Mouse (Mus musculus): ENCODE results near the gene Hint3. TPM values are rescaled to one million over a fixed set of nuclear protein-coding genes. Genes with fewer than 3 reads are reported as not detected.

The Hint3 gene
- polyA plus RNA-seq, 1 experiment from 2014 or later = 25.4 TPM

- H3K36me3 ChIP-seq (ENCODE audit: control insufficient read depth, insufficient read depth, low read length) = no peaks in the 10 kb centered on the region
- peak overlapping the region; percentile 93 for H3K27ac ChIP-seq (ENCODE audit: low read length)
- peak overlapping the region; percentile 65 for H3K4me3 ChIP-seq (ENCODE audit: low read depth, low read length)
- WGBS = 2% methylated on average over 49 of the region's 49 CpGs
- ATAC-seq (ENCODE audit: insufficient number of reproducible peaks, insufficient read depth, low FRiP score, low read depth) = peak; percentile 100
- H3K4me2 ChIP-seq (replicated peaks; ENCODE audit: low read depth, low read length) = peak overlapping the region; percentile 79
- H3K9ac ChIP-seq (replicated peaks; ENCODE audit: low read depth, low read length) = peak overlapping the region; percentile 47
- no peaks in the 10 kb centered on the region for H3K4me1 ChIP-seq (ENCODE audit: control insufficient read depth, insufficient read depth, low read length)
- H3K9me3 ChIP-seq (ENCODE audit: control insufficient read depth, low read depth, low read length) = no peaks in the 10 kb centered on the region
- H3K27me3 ChIP-seq (ENCODE audit: control insufficient read depth, insufficient read depth, low read length) = no peaks in the 10 kb centered on the region
These were observed 11.1 kb downstream of the Hint3 start for GRCm38 (mm10) chr10:30618091-30618917.

DNA sequence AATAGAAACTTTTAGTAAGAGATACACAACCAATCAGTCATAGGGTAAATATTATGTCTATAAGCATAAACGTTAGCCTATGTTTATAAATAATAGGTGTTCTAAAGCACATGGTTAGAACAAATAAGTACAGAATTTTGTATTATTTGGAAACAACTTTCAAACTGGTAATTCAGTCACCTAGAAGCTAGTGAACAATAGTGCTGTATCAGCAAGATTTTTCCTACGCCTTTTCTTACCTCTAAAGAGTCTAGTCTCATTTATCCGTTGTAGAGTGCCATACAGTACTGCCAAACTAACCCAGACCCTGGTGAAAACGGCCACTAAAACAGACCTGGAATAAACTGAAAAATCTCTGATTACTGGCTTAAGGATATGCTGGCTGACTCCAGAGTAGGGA is 16.4 kb downstream of the Hint3 start:
- no peaks in the 10 kb centered on the region for H3K4me1 ChIP-seq (ENCODE audit: control insufficient read depth, insufficient read depth, low read length)
- no peak overlapping the region for H3K27ac ChIP-seq (ENCODE audit: low read length)
- H3K27me3 ChIP-seq (ENCODE audit: control insufficient read depth, insufficient read depth, low read length) = no peaks in the 10 kb centered on the region
- peaks cover 8% of the 10 kb centered on the region; the same call in 1 of the 2 replicates for H3K36me3 ChIP-seq (ENCODE audit: control insufficient read depth, insufficient read depth, low read length)
- 83% methylated on average over 4 of the region's 4 CpGs for WGBS
- no peak for ATAC-seq (ENCODE audit: insufficient number of reproducible peaks, insufficient read depth, low FRiP score, low read depth)
- no peak overlapping the region for H3K4me3 ChIP-seq (ENCODE audit: low read depth, low read length)
- H3K9me3 ChIP-seq (ENCODE audit: control insufficient read depth, low read depth, low read length) = no peaks in the 10 kb centered on the region
- H3K9ac ChIP-seq (replicated peaks; ENCODE audit: low read depth, low read length) = no peak overlapping the region
- no peak overlapping the region for H3K4me2 ChIP-seq (replicated peaks; ENCODE audit: low read depth, low read length)

- Histone ChIP-seq H3K4me1 (ENCODE audit: control insufficient read depth, insufficient read depth, low read length) (no peaks in the 10 kb centered on the region), H3K9ac (replicated peaks; ENCODE audit: low read depth, low read length) (no peak overlapping the region), H3K4me2 (replicated peaks; ENCODE audit: low read depth, low read length) (no peak overlapping the region), H3K27me3 (ENCODE audit: control insufficient read depth, insufficient read depth, low read length) (no peaks in the 10 kb centered on the region), H3K4me3 (ENCODE audit: low read depth, low read length) (no peak overlapping the region), H3K36me3 (ENCODE audit: control insufficient read depth, insufficient read depth, low read length) (peaks cover 8% of the 10 kb centered on the region; the same call in 1 of the 2 replicates), H3K9me3 (ENCODE audit: control insufficient read depth, low read depth, low read length) (no peaks in the 10 kb centered on the region), H3K27ac (ENCODE audit: low read length) (no peak overlapping the region)
- no peak for ATAC-seq (ENCODE audit: insufficient number of reproducible peaks, insufficient read depth, low FRiP score, low read depth)
These were observed 19.8 kb downstream of the Hint3 start for GRCm38 (mm10) chr10:30609614-30610013.

GRCm38 (mm10) chr10:30608109-30608508 is 21.3 kb downstream of the Hint3 start:
- no peaks in the 10 kb centered on the region for H3K27me3 ChIP-seq (ENCODE audit: control insufficient read depth, insufficient read depth, low read length)
- H3K4me2 ChIP-seq (replicated peaks; ENCODE audit: low read depth, low read length) = no peak overlapping the region
- 67% methylated on average over 2 of the region's 2 CpGs for WGBS
- H3K9ac ChIP-seq (replicated peaks; ENCODE audit: low read depth, low read length) = no peak overlapping the region
- H3K4me3 ChIP-seq (ENCODE audit: low read depth, low read length) = no peak overlapping the region
- no peak overlapping the region for H3K27ac ChIP-seq (ENCODE audit: low read length)
- peaks cover 8% of the 10 kb centered on the region; the same call in 1 of the 2 replicates for H3K36me3 ChIP-seq (ENCODE audit: control insufficient read depth, insufficient read depth, low read length)
- no peak for ATAC-seq (ENCODE audit: insufficient number of reproducible peaks, insufficient read depth, low FRiP score, low read depth)
- no peaks in the 10 kb centered on the region for H3K9me3 ChIP-seq (ENCODE audit: control insufficient read depth, low read depth, low read length)
- H3K4me1 ChIP-seq (ENCODE audit: control insufficient read depth, insufficient read depth, low read length) = no peaks in the 10 kb centered on the region

DNA sequence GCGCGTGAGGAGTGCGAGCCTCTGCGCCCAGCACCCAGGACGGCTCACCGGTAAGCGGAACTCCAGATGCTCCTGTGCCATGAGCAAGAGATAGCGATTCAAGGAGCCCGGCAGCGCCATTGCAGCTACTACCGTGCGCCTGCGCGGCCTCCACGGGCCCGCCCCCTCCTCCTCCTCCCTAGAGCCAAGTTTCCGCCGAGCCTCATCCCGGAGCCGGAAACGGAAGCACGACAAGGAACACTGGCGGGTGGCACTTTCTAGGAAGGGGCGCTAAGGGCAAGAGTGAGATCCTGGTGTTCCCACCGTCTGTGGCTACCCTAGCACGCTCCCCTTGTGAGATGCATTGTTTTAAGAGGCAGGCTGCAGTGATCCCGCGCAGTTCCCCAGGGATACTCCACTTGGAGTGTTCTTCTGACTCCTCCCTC is 28.9 kb downstream of the Hint3 start, which contains the start of gene Trmt11:
Trmt11 (minus strand) TSS at position 208 of the 425 bp plus-strand sequence.
- peaks cover 12% of the 10 kb centered on the region for H3K36me3 ChIP-seq (ENCODE audit: control insufficient read depth, insufficient read depth, low read length)
- peak within 1 kb of the TSS; percentile 59 for H3K4me2 ChIP-seq (replicated peaks; ENCODE audit: low read depth, low read length)
- WGBS = under 1% methylated on average over 27 of the region's 28 CpGs
- peaks cover 5% of the 10 kb centered on the region; the same call in 1 of the 2 replicates for H3K4me1 ChIP-seq (ENCODE audit: control insufficient read depth, insufficient read depth, low read length)
- H3K4me3 ChIP-seq (ENCODE audit: low read depth, low read length) = peak within 1 kb of the TSS; percentile 84
- H3K27ac ChIP-seq (ENCODE audit: low read length) = peak within 1 kb of the TSS; percentile 86
- H3K9me3 ChIP-seq (ENCODE audit: control insufficient read depth, low read depth, low read length) = no peaks in the 10 kb centered on the region
- H3K27me3 ChIP-seq (ENCODE audit: control insufficient read depth, insufficient read depth, low read length) = no peaks in the 10 kb centered on the region
- peak within 1 kb of the TSS; percentile 80 for H3K9ac ChIP-seq (replicated peaks; ENCODE audit: low read depth, low read length)
- ATAC-seq (ENCODE audit: insufficient number of reproducible peaks, insufficient read depth, low FRiP score, low read depth) = peak; percentile 95

GRCm38 (mm10) chr10:30600094-30600534 is 29.3 kb downstream of the Hint3 start:
- under 1% methylated on average over 27 of the region's 27 CpGs for WGBS
- peak overlapping the region; percentile 86; the same call in 1 of the 2 replicates for H3K27ac ChIP-seq (ENCODE audit: low read length)
- H3K27me3 ChIP-seq (ENCODE audit: control insufficient read depth, insufficient read depth, low read length) = no peaks in the 10 kb centered on the region
- peak overlapping the region; percentile 59 for H3K4me2 ChIP-seq (replicated peaks; ENCODE audit: low read depth, low read length)
- peaks cover 5% of the 10 kb centered on the region; the same call in 1 of the 2 replicates for H3K4me1 ChIP-seq (ENCODE audit: control insufficient read depth, insufficient read depth, low read length)
- H3K36me3 ChIP-seq (ENCODE audit: control insufficient read depth, insufficient read depth, low read length) = peaks cover 12% of the 10 kb centered on the region
- peak overlapping the region; percentile 84 for H3K4me3 ChIP-seq (ENCODE audit: low read depth, low read length)
- ATAC-seq (ENCODE audit: insufficient number of reproducible peaks, insufficient read depth, low FRiP score, low read depth) = peak; percentile 79
- H3K9ac ChIP-seq (replicated peaks; ENCODE audit: low read depth, low read length) = peak overlapping the region; percentile 80
- no peaks in the 10 kb centered on the region for H3K9me3 ChIP-seq (ENCODE audit: control insufficient read depth, low read depth, low read length)

DNA sequence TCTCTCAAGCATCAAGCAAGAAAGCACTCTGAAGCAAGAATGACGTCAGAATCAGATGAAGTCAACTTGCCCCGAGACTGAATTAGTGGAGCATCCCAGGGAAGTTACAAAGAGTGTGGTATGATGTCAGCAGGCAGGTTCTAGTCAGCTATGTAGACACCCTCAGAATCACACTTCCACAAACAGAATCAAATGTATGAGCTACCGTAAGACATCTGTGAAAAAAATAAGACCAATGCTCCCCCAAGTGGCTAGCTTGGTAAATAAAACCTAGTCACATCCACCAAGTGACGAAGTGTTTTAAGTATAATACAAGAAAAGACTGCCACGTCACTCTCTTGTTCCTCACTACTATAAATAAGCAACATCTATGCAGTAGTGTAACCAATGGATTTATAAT is 42.4 kb downstream of the Hint3 start:
- no peaks in the 10 kb centered on the region for H3K9me3 ChIP-seq (ENCODE audit: control insufficient read depth, low read depth, low read length)
- H3K4me1 ChIP-seq (ENCODE audit: control insufficient read depth, insufficient read depth, low read length) = no peaks in the 10 kb centered on the region
- H3K4me3 ChIP-seq (ENCODE audit: low read depth, low read length) = no peak overlapping the region
- no peak overlapping the region for H3K27ac ChIP-seq (ENCODE audit: low read length)
- peaks cover 20% of the 10 kb centered on the region; the same call in 1 of the 2 replicates for H3K36me3 ChIP-seq (ENCODE audit: control insufficient read depth, insufficient read depth, low read length)
- no peaks in the 10 kb centered on the region for H3K27me3 ChIP-seq (ENCODE audit: control insufficient read depth, insufficient read depth, low read length)
- 66% methylated on average over 5 of the region's 5 CpGs for WGBS
- H3K9ac ChIP-seq (replicated peaks; ENCODE audit: low read depth, low read length) = no peak overlapping the region
- ATAC-seq (ENCODE audit: insufficient number of reproducible peaks, insufficient read depth, low FRiP score, low read depth) = no peak
- H3K4me2 ChIP-seq (replicated peaks; ENCODE audit: low read depth, low read length) = no peak overlapping the region

- Histone ChIP-seq H3K27me3 (ENCODE audit: control insufficient read depth, insufficient read depth, low read length) (no peaks in the 10 kb centered on the region), H3K27ac (ENCODE audit: low read length) (no peak overlapping the region), H3K36me3 (ENCODE audit: control insufficient read depth, insufficient read depth, low read length) (peaks cover 18% of the 10 kb centered on the region; the same call in 1 of the 2 replicates), H3K9ac (replicated peaks; ENCODE audit: low read depth, low read length) (no peak overlapping the region), H3K4me3 (ENCODE audit: low read depth, low read length) (no peak overlapping the region), H3K4me1 (ENCODE audit: control insufficient read depth, insufficient read depth, low read length) (no peaks in the 10 kb centered on the region), H3K9me3 (ENCODE audit: control insufficient read depth, low read depth, low read length) (no peaks in the 10 kb centered on the region), H3K4me2 (replicated peaks; ENCODE audit: low read depth, low read length) (no peak overlapping the region)
- whole genome bisulfite sequencing = 89% methylated on average over 1 of the region's 1 CpGs
- ATAC-seq (ENCODE audit: insufficient number of reproducible peaks, insufficient read depth, low FRiP score, low read depth) = no peak
These were observed 43.7 kb downstream of the Hint3 start for GRCm38 (mm10) chr10:30585691-30586090.
